Mouse (Mus musculus) layer of hippocampus, postnatal 10 days (tissue): Measurements from ENCODE around the gene Olfr382. TPM values are rescaled to one million over a fixed set of nuclear protein-coding genes. Genes with fewer than 3 reads are reported as not detected.
"Not testable (repeated sequence)": the region's sequence is repeated elsewhere in the genome, so short reads cannot be mapped to it uniquely, and the experiment has no call there.

Experiments used
- DNase-seq, 2 experiments: peaks; one replicate each; pipeline ENCODE4 v3.0.0; 2021; ENCODE audit warnings: low spot score in 2 of 2
- long read RNA-seq: library from polyadenylated mRNA; stranded (forward); transcript quantifications from one replicate; pipeline ENCODE4 v2.0.0, GENCODE M21; 2023
- total RNA-seq, 2 experiments: library from RNA; stranded (reverse); gene quantifications; 2 replicates each; pipeline ENCODE4 v1.2.3; 2021

Olfr382 gene
- total RNA-seq, result not detected
- long read RNA-seq, result 0 reads

GRCm38 (mm10) chr11:73517097-73517496, at the start of gene Olfr382:
Olfr382 (minus strand) TSS chr11:73517197.
- DNase-seq, result no peak

GRCm38 (mm10) chr11:73528971-73529370, 12.0 kb upstream of the Olfr382 start:
- DNase-seq, result not testable (repeated sequence)

GRCm38 (mm10) chr11:73491503-73491902, 25.5 kb downstream of the Olfr382 start, which contains the start of gene Olfr381:
Olfr381 (minus strand) TSS chr11:73491603.
- no peak for DNase-seq

Other genes starting within 250 kb of the Olfr382 start
- under 1 TPM; 0.32 to 0.42 TPM for gene Trpv3, start 249.8 kb downstream of the Olfr382 start, total RNA-seq
- 1 to 10 TPM; 2.5 to 3.7 TPM for gene Aspa, start 187.6 kb downstream of the Olfr382 start, total RNA-seq
- not detected for gene Gm49340, start 187.5 kb downstream of the Olfr382 start, total RNA-seq
- not detected for gene Spata22, start 187.5 kb downstream of the Olfr382 start, total RNA-seq
- not detected for gene Olfr20, start 166.4 kb downstream of the Olfr382 start, total RNA-seq
- not detected for gene Olfr376, start 146.0 kb downstream of the Olfr382 start, total RNA-seq
- gene Olfr1, start 117.6 kb downstream of the Olfr382 start, total RNA-seq, result not detected
- not detected for gene Olfr378, start 88.7 kb downstream of the Olfr382 start, total RNA-seq
- not detected for gene Olfr380, start 59.7 kb downstream of the Olfr382 start, total RNA-seq
- gene Olfr381, start 25.6 kb downstream of the Olfr382 start, total RNA-seq, result not detected
- not detected for gene Olfr385, start 75.8 kb upstream of the Olfr382 start, total RNA-seq
- gene Olfr384, start 81.4 kb upstream of the Olfr382 start, total RNA-seq, result not detected
- not detected for gene Zfp735, start 171.6 kb upstream of the Olfr382 start, total RNA-seq